Mouse (Mus musculus): ENCODE results near the gene Ralgapa1.
"Not testable (repeated sequence)": the region's sequence is repeated elsewhere in the genome, so short reads cannot be mapped to it uniquely, and the experiment has no call there.

Ralgapa1 gene

DNA sequence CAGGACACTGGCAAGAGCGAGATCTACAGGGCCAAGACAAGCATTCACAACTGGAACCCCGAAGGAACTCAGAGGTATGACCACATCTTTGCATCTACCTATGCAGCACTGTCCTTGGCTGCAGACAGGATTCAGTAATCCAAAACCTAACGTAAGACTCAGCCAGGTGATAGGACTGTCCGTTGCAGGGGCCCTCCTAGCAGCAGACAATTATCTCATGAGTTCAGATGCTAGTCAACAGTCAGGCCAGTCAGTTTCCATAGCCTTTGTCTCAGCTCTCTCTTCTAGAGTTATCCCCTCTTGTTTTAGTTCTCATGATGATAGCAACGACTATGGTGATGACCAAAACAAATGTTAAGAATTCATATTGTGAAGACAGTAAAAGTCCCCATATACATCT, 20.8 kb downstream of the Ralgapa1 start:
- DNase-seq (ENCODE audit: low read depth, low spot score) = no peak

DNA sequence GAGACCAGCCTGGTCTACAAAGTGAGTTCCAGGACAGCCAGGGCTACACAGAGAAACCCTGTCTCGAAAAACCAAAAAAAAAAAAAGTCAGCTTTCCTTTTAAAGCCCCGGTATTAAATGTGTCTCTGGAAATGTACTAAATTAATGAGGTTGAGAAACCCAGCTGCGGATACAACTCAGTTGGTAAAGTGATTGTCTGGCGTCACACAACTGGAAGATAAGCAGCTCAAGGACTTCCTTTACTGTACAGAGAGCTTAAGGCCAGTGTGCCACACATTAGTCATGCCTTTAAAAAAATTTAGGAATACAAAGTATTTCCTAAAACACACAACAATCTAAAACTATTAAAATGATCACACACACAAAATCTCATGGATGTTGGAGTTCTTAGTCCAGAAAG, 22.2 kb downstream of the Ralgapa1 start:
- DNase-seq (ENCODE audit: low read depth, low spot score) = no peak

DNA sequence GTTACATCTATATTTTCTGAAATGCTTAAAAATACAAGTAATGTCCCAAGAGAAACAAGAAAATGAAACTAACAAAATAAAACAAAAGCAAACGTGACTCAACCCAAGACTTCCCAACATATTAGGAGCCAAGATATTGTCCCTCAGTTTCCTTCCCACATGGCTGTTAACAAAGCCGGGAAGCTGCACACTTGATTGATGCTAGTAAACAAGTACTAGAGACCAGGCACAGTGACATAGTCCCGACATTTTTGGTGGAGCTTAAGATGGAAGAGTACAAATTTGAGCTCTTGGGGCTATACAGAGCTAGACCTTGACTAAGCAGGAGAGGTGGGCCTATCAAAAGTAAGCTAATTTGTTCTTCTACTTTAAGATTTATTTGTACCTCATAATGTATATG, 23.9 kb downstream of the Ralgapa1 start:
- DNase-seq (ENCODE audit: low read depth, low spot score) = no peak

DNA sequence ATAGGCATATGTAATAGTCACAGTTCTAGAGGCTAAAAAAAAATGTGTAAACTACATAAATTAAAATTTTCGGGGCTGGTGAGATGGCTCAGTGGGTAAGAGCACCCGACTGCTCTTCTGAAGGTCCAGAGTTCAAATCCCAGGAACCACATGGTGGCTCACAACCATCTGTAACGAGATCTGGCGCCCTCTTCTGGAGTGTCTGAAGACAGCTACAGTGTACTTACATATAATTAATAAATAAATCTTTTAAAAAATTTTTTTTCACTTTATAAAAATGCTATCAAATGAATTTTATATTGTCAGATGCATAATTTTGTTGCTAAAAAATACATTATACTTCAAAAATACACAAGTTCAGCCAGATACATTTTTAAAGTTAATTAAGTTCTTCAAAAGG, 26.5 kb downstream of the Ralgapa1 start:
- DNase-seq (ENCODE audit: low read depth, low spot score) = not testable (repeated sequence)

DNA sequence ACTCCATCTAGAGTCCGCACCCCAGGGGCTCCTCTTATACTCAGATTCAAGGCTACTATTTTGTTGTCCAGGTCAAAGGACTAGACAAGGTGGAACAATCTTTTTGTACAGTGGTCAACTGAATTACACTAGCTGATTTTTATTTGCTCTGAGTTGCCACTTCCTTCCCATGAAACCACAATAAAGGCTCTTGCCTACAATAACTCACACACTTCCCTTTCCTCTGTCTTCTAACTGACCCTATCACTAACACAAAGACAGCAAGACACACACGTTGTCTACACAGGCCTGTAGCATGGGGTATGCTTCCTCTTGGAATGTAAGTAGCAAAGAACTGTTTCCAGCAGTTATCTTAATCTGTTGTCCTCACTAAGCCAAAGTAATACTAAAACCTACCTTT, 35.7 kb downstream of the Ralgapa1 start:
- DNase-seq (ENCODE audit: low read depth, low spot score) = peak; percentile 19

DNA sequence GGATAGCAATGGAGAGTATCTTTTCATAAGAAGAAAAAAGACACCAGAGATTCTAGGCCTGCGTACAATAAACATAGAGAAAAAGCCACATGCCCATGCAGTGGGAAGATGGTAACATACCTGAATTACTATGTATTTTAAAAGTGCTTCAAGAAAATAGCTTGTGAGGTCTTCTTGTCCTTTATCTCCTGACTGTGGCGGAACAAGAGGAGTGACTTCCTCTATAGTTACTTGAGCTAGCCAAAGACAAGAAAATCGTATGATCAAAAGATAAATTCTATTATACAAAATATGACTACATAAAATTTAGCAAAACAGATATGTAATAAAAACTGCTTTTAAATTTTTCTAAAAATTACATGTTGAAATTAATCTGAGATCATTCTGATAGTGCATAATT, 38.3 kb downstream of the Ralgapa1 start:
- no peak for DNase-seq (ENCODE audit: low read depth, low spot score)

DNA sequence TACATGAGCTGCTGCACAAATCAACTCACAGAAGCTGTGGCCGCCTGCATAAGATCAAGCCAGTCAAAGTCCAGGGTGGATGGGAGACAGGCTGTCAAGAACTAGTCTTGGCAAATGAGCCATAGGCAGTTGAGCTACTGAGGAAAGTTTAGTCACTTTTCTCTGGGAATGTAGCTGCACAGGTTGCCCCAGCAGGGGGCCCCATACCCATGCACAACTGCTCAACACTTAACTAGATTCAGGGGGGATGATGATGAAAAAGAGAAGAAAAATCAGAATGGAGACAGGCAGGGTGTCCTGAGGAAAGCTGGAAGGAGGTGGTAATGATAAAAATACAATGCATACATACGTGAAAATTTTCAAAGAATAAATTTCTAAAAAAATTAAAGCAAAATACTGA, 42.7 kb downstream of the Ralgapa1 start:
- peak; percentile 41 for DNase-seq (ENCODE audit: low read depth, low spot score)

DNA sequence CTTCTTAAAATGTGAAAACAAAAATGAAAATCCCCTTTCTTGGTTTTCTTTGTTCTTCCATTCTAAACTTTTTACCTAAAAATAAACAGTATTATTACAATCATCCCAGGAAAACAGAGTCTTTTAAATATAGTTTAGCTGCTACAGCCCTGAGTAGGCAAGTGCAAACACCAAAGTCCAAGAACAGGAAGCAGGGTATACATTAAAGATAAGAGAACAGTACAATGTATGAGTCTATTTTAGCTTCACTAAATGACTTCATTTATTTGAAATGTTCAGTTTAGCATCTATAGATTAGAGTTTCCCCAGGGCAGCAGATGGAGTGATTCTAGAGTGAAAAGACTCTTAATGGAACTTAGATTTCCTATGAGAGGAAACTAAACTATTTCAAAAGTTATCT, 43.6 kb downstream of the Ralgapa1 start:
- DNase-seq (ENCODE audit: low read depth, low spot score) = no peak

DNA sequence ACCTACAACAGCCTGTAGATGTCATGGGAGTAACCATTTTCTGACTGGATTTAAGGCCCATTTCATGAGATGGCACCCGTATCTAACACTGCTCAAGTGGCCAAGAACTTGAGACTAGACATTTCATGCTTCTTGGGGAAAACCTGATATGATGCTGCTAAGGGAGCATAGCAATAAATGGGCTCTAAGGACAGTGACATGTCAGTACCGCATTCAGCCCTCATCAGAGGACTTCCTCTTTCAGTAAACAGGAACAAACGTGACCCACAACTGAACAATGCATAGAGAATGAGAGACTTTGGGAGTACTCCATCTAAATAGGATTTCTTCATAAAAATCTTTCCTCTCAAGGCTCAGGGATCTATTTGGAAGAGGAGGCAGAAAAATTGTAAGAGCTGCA, 46.7 kb downstream of the Ralgapa1 start:
- peak; percentile 55 for DNase-seq (ENCODE audit: low read depth, low spot score)

DNA sequence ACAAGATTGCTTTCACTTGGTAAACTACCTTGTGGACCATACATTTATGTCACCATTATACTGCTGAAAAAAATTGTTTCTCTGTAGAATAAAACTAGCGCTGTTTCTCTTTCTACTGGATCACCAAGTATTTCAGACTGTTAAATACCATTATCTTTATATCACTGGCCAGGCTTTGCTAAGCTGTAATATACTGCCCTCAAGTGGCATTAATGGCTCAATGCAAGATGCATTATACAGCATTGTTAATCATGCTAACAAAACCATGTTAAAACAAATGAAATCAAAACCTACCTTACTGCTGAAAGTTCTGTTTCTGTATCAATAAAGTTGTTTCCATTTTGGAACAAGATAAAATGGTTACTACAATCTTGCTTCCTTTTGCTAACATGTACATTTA, 100.6 kb downstream of the Ralgapa1 start:
- peak; percentile 74 for DNase-seq (ENCODE audit: low read depth, low spot score)

DNA sequence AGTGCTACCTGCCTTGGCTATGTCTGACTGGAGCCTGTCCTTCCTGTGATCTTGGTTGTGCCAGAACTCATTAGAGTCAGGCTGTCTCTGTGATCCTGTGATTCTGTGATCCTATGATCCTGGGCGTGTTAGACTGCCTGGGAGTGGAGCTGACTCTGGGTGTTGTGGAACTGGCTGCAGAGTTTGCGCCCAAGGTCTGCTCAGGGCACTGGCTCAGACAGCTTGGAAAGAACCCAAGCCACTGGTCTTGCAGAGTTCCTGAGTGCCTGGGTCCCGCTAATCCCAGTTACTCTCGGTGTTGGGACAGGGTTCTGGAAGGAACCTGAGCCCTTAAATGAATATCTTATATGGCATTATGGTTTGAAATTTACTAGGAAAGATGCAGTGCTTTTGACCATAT, 115.1 kb downstream of the Ralgapa1 start:
- DNase-seq (ENCODE audit: low read depth, low spot score) = no peak

DNA sequence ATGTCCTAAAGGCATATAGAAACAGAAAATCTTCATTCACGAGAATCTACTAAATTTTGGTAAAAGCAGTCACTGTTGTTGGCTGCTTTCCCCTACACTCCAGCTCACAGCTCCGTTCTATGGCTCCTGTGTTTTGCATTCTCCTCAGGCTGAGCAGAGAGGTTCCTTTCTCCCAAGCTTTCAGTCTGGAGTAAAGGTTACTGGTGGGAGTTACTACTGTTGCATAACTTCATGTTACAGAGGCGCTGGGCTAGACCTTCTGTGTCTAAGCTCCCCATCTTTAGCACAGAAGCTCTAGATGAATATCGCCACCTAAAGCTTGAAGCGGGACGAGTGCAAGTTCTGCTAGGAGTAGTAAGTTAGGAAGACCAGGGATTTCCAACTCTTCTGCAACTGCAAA, 154.3 kb downstream of the Ralgapa1 start:
- DNase-seq (ENCODE audit: low read depth, low spot score) = no peak

DNA sequence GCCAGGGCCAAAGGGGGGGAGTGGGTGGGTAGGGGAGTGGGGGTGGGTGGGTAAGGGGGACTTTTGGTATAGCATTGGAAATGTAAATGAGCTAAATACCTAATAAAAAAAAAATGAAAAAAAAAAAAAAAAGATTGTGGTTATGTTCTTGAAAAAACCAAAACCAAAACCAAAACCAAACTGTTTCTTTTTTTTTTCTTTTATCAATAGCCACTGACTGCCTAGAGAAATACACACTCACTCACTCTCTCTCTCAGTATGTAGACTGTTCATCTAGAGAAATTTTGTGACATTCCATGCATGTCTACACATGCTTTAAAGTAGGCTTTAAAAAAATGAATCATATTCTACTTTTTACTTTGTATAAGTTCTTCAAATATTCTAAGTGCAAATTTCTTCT, 157.8 kb downstream of the Ralgapa1 start:
- DNase-seq (ENCODE audit: low read depth, low spot score) = not testable (repeated sequence)

DNA sequence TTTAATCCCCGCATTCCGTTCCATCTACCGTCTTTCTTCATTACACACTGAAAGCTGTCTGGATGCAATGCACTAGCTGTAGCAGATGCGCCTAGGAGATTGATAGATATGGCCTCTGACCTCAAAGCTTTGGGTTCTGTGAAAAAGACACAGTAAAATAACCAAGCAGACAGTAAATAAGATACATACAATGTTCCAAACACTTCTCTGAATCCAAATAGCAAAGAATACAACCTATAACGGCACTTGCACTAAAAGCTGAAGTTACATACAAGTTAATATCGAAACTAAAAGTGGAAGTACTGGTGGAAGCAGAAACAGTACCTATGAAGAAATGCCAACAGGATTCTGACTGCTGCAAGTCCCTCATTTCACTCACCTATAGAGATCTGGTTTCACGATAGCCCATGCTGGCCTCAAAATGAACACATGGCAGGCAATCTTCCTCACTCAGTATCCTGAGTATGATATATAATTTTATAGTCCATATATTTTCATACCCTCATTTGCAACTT, 172.9 kb downstream of the Ralgapa1 start:
- peak; percentile 79 for DNase-seq (ENCODE audit: low read depth, low spot score)

DNA sequence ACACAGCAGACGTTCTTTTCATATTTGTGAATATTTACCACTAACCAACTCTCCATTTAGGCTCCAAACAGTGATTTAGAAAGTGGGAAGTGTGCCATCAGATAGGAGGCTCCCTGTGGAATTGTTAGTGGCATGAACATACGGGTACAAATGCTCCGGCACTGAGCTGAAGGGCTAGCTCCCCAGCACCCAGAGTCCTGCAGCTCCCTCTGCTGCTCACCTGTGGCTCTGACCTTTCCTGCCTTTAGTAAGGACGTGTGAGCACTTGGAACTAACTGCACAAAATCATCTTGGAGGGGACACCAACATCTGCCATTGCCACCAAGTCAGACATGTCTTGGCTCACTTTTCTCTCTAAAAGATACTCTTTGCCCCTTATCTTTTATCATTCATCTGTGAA, 194.3 kb downstream of the Ralgapa1 start:
- peak; percentile 48 for DNase-seq (ENCODE audit: low read depth, low spot score)

DNA sequence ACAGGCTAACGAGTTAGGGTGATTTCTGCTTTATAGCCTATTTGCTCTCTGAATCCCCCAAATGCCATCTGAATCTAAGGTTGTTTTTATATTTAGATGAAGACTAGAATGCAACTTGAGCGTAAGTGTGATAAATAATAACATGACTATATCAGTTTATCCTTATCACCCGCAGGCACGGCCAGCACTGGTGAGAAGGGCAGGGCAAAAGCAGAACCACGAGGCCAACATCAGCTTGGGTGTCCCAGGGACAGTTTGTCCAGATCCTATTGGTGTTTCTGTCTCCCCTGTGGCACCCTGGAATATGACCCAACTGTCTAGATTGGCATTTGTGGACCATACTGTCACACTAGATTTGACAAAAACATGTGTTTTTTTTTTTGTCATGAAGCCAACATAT, 197.7 kb downstream of the Ralgapa1 start:
- no peak for DNase-seq (ENCODE audit: low read depth, low spot score)

DNA sequence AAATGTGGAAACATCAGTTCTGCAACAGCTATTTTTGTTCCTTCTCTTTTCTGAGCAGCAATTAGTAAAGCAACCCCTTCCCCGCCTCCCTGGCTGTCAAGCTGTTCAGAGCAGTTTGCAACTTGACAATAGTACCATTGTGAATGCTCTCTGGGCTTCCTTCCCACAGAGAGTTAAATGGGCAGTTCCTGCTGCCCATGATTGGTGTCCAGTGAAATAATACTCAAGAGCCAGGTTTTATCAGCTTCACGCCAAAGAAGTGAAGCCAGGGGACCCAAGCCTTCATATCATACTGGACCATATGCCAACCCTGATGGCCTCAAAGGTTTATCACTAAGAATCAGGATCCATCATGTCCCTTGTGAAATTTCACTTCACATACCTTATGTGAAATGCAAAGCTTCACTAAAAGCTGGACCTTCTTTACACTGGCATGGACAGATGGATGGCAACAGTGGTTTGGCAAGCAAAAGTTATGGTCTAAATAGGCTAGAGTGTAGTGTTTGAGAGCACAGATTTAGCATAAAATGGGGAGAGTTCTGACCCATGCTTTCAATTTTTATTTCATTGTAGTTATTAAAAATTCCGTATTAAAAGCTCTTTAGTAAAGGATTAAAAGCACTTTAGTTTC, 198.2 kb downstream of the Ralgapa1 start:
- DNase-seq (ENCODE audit: low read depth, low spot score) = peak; percentile 57

DNA sequence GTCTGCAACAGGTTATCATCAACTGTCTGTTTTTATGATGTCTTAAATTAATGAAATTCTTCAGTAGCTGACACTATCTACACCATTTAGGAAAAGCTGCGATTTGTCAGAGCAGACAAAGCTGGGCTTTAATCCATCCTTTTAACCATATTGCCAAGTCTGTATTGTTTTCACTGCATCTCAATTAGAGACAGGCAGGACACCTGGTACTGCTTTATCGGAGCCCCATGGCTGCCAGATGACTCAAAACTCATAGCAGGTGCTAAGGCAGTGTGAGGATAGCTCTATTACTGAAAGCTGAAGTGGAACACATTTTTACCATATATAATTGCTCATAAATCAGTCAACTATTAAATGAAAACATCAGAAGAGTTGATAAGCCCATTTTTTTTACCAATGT, 200.6 kb downstream of the Ralgapa1 start:
- peak; percentile 61 for DNase-seq (ENCODE audit: low read depth, low spot score)

DNA sequence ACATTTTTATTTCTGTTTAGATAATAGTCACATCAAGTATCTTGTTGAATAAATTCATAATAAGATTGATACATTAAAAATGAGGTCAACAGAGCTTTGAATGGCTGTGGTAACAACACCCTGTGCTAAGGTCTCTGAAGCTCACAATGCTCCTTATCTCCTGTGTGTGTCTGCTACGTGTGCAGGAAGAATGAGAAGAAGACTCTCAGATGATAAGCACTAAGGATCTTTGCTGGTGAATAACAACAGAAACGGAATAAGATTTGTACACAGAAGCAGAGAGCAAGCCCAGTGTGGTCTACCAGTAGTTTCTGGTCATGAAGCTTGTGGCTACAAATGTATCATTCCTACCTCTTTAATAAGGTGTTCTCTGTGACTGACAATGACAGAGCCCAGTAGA, 210.2 kb downstream of the Ralgapa1 start:
- no peak for DNase-seq (ENCODE audit: low read depth, low spot score)

DNA sequence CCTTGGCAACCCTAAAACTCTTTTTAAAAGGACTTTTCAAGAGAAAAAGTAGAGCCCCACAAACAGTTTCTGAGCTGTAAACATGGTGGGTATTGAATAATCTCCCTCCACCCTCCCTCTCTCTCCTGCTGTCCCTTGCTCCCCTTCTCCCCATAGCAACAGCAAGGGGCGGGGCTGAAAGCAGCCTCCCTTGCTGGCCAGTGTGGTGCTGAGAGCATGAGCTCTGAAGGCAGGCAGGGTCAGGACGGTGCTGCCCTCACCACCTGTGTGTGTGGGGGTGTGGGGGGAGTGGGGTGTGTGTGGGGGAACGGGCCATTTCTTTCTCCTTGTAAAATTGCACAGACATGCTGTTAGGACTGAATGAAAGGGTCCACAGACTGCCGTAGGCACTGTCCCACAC, 213.1 kb downstream of the Ralgapa1 start:
- no peak for DNase-seq (ENCODE audit: low read depth, low spot score)

DNA sequence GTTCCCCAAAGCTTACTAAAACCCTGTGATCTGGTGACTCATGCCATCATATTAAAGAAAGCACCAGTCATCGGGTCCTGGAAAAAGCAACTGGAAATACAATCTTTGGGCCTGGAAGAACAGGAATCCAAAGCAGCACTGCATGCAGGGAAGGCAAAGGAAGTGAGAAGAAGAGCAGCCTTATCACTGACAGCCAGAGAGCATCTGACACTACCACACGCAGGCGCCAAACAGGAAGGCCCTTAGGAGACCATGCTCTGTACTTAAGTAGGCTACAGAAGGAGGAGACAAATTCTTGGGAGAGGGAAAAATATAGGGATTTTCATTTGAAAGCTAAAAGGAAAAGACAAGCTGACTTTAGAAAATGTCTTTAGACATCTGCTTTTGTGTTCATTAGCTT, 216.6 kb downstream of the Ralgapa1 start:
- DNase-seq (ENCODE audit: low read depth, low spot score) = no peak

DNA sequence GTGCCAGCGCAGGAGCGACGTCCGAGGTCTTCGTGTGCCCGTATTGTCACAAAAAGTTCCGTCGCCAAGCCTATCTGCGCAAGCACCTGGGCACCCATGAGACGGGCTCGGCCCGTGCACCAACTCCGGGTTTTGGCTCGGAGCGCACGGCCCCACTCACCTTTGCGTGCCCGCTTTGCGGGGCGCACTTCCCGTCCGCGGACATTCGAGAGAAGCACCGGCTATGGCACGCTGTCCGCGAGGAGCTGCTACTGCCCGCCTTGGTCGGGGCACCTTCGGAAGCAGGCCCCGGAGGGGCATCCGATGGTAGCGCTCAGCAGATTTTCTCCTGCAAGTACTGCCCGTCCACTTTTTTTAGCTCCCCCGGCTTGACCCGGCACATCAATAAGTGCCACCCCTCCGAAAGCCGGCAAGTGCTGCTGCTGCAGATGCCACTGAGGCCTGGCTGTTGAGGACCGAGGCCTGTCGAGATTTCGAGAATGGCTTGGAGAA, 220.4 kb downstream of the Ralgapa1 start:
- DNase-seq (ENCODE audit: low read depth, low spot score) = no peak

DNA sequence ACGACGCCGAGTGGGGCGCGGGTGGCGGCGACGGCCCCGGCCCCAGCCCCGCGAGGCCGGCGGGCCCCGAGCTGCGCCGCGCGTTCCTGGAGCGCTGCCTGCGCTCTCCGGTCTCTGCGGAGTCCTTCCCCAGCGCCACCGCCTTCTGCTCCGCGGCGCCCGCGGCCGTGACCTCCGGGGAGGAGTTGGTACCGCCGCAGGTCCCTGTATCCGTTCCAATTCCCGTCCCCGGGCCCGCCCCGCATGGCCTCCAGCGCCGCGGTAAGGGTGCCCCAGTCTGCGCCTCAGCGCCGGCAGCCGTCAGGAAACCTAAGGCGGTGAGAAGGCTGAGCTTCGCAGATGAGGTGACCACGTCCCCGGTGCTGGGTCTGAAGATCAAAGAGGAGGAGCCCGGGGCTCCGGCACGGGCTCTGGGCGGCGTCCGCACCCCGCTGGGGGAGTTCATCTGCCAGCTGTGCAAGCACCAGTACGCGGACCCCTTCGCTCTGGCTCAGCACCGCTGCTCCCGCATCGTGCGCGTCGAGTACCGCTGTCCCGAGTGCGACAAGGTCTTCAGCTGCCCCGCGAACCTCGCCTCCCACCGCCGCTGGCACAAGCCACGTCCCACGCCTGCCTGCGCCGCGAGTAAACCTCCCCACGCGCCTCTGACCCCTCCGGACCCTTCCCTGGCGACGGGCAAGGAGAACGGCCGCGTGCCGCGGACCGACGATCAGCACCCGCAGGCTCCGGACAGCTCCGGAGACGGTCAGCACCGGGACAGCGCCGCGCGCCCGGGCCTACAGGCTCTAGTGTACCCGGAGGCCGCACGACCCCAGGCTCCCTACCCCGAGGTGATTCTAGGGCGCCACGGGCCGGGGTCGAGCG, 221.1 kb downstream of the Ralgapa1 start:
- no peak for DNase-seq (ENCODE audit: low read depth, low spot score)
